Mouse (Mus musculus): Measurements from ENCODE around the gene Ap2a1.

The Ap2a1 gene

DNA sequence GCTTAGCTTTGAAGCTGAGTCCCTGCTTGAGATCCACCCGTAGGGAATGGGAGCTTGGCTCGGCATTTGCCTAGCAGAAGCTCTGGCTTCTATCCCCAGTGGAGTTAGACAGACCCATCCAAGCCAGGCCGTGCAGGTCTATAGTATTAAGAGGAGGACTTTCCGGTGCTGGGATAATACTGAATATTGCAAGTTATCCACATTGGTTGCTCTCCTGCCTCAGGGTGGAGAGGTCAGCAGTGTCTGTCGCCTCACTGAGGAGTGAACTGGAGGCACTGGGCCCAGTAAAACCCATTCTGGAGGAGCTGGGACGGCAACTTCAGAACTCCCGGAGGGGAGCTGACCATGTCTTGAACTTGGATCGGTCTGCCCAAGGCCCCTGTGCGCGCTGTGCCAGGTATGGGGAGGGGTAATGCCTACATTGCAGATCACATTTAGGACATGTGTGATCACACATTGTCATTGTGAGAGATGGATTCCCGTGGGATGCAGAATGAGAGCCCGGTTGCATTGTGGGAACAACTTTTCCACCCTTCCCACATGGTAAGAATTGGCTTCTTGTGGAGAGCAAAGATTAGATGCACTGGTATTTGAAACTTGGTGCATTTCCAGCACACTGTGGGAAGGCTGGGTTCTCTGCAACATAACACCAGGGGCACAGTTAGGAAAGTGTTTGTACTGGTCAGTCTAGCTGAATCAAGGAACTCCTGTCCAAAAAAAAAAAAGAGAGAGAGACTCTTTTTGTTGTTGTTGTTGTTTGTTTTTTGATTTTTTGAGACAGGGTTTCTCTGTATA is 25.0 kb upstream of the Ap2a1 start:
- in situ Hi-C loops (cut with MboI, MseI) = loop anchor here in 1 of 2 experiments (5.0 kb wide), 1 partner anchor 232 kb away; no protein-coding TSS in a partner anchor

DNA sequence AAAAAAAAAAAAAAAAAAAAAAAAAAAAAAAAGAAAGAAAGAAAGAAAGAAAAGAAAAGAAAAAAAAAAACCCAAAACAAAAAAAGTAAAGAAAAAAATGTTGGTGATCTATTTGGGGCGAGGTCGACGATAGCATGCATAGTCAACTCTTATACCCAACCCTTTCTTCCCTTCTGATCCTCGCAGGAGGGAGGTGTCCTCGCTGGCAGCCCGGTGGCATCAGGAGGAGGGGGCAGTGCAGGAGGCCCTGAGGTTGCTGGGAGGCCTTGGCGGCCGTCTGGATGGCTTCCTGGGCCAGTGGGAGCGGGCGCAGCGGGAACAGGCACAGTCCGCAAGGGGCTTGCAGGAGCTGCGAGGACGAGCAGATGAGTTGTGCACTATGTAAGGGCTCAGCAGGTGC is 24.3 kb upstream of the Ap2a1 start:
- in situ Hi-C loops (cut with MboI, MseI) = loop anchor here in 1 of 2 experiments (5.0 kb wide), 1 partner anchor 231 kb away; no protein-coding TSS in a partner anchor

DNA sequence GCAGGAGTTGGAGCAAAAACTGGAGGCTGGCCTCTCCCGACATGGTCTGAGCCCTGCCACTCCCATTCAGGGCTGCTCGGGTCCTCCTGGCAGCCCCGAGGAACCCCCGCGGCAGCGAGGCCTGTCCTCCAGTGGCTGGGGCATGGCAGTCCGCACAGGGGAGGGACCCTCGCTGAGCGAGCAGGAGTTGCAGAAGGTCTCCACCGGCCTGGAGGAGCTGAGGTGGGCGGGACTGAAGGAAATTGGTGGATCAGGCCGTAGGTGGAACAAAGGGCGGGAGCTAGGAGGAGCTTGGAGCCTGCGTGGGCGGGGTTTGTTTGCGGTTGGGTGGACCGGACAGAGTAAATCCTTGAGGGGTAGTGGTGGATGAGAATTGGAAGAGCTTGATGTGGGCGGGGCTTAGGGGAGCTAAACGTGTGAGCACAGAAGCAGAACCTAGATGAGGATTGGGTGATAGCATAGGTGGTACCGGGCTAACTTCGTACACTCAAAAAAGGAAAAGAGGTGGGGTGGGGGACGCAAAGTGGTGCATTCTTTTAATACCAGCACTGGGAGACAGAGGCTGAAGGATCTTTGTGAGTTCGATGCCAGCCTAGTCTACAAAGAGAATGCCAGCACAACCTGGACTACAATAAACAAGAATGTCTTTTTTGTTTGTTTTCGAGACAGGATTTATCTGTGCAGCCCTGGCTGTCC is 23.5 kb upstream of the Ap2a1 start:
- in situ Hi-C loops (cut with MboI, MseI) = loop anchor here in 1 of 2 experiments (5.0 kb wide), 1 partner anchor 230 kb away; no protein-coding TSS in a partner anchor

DNA sequence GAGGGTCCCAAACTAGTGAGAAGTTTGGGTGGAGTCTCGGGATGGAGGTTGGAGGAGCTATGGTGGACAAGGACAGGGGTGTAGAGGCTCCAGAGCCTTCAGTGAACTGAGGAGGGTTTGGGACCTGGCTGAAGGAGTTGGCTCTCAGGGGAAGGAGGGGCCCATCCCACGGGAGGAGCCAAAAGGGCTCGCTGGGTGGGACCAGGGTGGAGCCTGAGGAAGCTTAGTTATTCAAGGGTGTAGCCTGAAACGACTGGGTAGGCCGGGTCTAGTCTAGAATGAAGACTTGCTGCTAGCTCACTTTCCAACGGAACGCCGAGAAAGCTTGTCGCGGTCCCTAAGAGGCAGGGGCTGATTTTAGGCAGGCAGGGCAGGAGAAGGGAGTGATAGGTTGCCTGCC is 22.7 kb upstream of the Ap2a1 start:
- in situ Hi-C loops (cut with MboI, MseI) = loop anchor here in 1 of 2 experiments (5.0 kb wide), 1 partner anchor 230 kb away; no protein-coding TSS in a partner anchor

DNA sequence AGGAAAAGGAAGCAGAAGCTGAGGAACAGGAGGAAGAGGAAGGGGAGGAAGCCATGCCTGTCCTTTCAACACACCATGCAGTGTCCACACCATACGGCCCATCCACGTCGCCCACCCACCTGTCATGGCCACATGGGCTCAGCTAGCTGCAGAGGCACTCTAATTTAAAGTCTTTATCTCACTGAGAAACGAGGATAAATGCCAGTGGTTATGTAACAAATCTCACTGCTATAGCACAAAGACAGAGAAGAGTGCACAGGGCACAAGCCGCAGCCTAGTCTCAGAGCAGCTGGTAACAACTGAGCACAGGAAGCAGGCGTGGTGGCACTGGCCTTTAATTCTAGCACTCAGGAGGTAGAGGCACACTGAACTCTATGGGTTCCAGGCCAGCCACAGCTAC is 20.6 kb upstream of the Ap2a1 start:
- in situ Hi-C loops (cut with MboI, MseI) = loop anchor here in 1 of 2 experiments (5.0 kb wide), 1 partner anchor 228 kb away; no protein-coding TSS in a partner anchor

DNA sequence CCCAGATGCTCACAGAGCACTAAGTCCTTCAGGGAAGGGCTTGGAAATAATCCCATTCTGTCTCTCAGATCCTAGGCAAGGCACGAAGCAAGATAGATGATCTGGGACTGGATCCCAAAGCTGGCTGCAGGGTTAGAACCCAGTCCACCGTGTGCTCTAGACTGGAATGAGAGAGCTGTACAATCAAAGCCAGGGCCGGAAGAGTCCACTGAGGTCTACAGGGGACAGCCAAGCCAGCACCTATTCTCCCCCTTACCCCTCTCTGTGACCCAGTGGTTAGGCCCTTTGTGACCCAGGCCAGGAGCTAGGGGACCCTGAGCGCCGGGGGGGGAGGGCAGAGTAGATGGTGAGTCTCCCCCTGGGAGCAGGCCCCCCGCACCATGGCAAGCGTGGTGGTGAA is 13.6 kb upstream of the Ap2a1 start, which contains the start of gene Tsks:
TSS of gene Tsks (plus strand) at position 301 of the 400 bp plus-strand sequence.
- in situ Hi-C loops (cut with MboI, MseI) = no loop called here

DNA sequence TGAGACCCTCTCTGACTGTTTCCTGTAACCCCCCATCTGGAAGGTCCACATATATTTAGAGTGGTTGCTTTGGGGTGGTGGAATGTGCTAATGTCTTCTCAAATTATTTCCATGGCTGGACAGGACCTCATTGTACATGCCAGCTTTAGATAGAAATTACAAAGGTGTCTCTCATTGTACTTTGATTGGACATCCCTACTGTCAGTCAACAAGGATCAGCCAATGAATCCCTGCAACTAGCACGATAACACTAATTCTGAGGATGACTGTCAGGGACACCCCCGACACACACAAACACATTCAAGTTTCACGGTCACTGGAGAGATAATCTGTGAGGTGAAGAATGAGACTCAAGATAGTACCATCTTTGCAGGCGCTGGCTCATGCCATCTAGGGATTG is 9.4 kb upstream of the Ap2a1 start:
- in situ Hi-C loops (cut with MboI, MseI) = no loop called here

DNA sequence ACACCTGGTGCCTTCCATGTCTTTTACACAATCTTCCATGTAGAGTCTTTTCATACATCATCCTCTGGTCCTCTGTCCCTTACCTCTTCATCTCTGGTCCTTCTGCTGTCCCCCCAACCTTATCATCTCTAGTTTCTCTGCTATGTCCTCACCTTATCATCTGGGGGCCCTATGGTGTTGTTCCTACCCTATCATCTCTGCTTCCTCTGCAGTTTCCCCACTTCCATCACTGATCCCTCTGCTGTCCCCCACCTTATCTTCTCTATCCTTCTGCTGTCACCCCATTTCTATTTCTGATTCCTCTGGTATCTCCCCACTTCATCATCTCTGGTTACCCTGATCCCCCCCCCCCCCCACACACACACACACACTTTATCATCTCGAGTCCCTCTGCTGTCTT is 726 bp downstream of the Ap2a1 start:
- in situ Hi-C loops (cut with MboI, MseI) = no loop called here

DNA sequence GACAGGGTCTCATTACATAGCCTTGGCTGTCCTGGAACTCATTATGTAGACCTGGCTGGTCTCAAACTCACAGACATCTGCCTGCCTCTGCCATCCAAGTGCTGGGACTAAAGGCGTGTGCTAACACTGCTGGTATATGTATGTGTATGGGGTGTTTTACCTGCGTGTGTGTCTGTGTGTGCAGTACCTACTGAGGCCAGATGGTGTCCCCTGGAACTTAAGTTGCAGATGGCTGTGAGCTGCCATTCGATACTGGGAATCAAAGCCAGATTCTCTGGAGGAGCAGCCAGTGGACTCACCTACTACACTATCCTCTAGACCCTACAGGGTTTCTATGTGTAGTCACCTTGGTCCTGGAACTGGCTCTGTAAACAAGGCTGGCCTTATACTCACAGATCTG is 3.8 kb downstream of the Ap2a1 start:
- in situ Hi-C loops (cut with MboI, MseI) = no loop called here

DNA sequence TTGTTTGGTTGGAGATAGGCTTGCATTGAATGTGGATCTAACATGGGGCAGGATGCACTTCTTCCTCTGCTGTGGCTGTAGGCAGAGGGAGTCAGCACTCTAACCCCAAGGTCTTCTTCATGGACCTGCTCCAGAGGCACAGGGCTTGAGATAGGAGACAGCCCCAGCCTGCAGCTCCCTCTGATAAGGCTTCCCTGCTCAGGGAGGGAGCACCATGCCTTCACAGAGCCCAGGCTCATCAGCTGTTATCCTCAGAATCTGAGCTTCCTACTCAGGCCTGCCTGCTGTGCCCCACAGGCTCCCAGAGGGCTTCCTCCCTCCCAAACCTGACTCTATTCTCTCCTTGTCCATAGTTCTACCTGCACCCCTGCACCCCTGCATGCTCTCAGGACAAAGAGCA is 6.8 kb downstream of the Ap2a1 start:
- in situ Hi-C loops (cut with MboI, MseI) = no loop called here

DNA sequence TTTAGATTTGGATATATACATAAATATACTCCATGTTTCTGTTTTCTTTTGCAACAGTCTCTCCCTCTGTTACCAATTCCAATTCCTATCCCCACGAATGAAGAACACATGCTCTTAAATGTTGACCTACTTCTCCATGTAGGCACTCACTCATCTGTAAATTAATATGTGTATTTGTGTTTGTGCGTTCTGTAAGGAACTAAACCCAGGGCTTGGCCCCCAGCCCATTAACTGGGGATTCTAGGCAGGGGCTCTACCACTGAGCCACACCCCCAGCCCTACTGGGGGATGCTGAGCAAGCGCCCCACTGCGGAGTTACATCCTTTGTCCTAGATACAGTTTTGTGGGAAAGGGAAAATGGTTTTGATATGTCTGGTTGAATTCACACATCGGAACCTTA is 10.2 kb downstream of the Ap2a1 start:
- in situ Hi-C loops (cut with MboI, MseI) = loop anchor here in 1 of 2 experiments (10.0 kb wide), 1 partner anchor 346 kb away; no protein-coding TSS in a partner anchor

DNA sequence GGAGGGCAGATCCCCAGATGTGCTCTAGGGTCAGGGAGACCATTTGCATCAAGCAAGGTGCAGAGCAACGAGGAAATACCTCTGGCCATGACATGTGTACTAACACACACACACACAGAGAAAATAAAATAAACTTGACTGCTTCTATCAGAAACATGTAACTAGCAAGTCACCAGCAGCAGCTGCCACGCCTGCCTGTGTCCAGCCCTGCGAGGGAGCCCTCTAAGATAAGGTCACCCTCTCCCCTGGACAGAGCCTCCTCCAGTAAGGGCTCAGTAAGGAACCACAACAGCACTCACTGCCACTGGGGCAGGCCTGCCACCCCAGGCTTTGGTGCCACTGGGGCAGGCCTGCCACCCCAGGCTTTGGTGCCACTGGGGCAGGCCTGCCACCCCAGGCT is 11.1 kb downstream of the Ap2a1 start:
- in situ Hi-C loops (cut with MboI, MseI) = loop anchor here in 1 of 2 experiments (10.0 kb wide), 1 partner anchor 347 kb away; no protein-coding TSS in a partner anchor

DNA sequence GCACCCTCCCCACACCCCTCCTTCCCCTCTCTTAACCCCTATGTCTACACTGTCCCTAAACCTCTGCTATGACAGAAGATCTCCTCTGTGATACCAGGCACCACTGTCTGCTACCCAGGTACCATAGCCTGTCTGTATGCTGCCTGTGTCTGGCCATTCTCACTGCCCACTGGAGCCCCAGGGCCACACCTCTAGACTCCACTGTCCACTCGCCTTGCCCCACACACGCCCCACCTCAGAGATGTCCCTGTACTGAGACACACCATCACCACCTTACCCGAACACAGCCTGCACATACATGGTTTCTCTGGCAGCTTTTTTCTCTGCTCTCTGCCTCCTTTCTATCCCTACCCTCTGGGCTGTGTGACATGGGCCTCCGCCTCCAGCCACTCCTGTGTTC is 12.4 kb downstream of the Ap2a1 start:
- in situ Hi-C loops (cut with MboI, MseI) = loop anchor here in 1 of 2 experiments (10.0 kb wide), 1 partner anchor 348 kb away; no protein-coding TSS in a partner anchor

DNA sequence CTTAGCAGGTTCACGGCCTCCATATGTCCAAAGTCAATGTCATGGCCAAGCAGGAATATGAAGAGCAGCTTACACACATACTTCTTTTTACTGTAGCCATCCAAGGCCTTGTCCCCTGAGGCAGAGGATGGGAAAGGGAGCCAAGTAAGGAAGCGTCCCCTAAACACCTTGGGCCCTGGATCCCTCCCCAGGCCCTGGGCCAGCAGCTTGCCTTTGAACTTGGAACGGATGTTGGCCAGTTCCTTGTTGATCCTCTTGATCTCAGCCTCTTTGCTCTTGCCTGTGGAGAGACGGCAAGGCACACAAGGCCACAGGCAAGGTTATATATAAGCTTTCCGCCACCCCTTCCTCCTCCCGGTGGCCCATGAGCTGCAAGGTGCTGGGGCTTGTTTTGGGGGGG is 13.1 kb downstream of the Ap2a1 start:
- in situ Hi-C loops (cut with MboI, MseI) = loop anchor here in 1 of 2 experiments (10.0 kb wide), 1 partner anchor 349 kb away; no protein-coding TSS in a partner anchor

DNA sequence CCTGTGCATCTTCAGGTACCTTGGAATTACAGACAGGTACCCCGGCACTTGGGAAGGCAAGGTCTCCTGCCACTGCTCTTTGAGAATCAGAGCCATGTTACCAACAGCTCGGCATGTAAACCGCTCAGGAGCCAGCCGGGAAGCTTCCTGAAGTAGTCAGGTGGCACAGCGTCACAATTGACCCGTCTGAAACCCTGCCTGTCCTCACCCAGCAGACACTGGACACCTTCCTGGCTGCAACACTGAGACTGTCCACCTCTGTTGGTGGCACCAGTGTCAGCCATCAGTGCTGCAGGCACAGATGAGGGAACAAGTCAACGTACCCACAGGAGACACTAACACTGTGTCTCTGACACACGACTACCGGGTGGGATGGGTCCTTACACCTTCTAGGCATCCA is 14.0 kb downstream of the Ap2a1 start:
- in situ Hi-C loops (cut with MboI, MseI) = loop anchor here in 1 of 2 experiments (10.0 kb wide), 1 partner anchor 349 kb away; no protein-coding TSS in a partner anchor

DNA sequence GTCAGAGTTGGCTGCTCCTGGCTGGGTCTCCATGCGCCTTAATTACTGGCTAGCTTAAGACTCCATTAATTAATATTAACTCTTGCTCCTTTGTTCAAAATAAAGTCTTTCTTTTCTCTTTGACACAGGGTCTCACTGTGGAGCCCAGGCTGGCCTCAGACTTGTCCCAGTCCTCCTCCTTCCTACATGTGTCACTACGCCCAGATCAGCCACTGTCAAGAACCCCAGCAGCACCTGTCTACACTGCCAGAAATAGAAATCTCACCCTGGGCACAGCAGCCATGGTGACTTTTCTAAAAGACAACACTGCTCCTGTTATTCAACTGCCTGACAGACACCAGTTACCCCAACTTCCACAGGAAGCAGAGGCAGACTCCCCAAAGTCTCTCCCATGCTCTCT is 14.9 kb downstream of the Ap2a1 start:
- in situ Hi-C loops (cut with MboI, MseI) = loop anchor here in 1 of 2 experiments (5.0 to 10.0 kb wide), 2 partner anchors 48 to 350 kb away; no protein-coding TSS in a partner anchor

DNA sequence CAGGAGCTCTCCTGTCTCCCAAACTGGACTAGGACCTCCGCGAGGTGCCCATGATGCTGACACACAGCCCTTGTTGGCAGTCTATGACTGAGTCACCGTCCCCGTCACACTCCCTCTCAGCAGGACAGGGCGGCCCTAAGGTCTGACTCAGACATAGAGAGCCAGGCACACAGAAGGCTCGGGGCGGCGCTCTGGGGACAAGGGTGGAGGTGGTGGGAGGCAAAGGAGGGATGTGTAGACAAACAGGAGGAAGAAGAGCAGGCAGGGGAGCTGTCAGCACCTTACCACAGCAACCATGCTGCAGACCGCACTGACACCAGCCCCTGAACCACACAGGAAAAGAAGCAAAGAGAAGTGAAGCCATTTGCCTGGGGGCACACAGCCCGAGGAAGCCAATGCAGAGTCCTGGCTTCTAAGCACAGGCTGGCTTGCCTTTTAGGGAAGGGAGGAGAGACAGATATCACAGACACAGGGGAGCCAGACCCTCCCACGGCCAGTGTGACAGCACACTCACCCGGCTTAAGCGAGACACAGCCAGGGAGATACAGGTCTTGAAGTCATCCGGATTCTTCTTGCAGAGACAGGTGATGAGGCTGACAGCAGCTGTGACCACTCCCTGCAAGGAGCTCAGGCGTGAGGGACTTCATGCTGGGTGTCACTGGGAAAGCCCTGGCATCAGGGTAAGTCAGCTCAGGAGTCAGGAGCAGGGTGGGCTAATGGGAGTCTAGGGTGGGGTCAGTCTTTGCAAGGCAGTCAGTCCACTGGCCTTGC is 20.4 kb downstream of the Ap2a1 start:
- in situ Hi-C loops (cut with MboI, MseI) = no loop called here

DNA sequence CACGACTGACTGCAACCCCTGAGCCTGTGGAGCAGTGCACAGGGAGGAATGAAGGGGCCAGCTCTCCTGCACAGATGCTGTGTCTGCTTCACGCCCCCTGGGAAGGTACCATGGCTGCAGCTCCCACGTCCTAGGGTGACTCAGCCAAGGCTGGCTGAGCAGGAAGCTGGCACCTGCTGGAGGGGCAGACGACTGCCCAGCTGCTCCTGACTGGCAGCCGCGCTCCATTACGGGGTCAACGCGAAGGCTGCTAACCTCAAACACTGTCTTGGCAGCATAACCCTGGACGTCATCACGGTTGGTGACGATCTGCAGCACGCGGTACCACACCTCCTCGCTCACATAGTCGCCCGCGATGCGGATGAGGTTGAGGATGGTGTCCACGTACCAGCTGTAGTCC is 23.9 kb downstream of the Ap2a1 start:
- in situ Hi-C loops (cut with MboI, MseI) = no loop called here

DNA sequence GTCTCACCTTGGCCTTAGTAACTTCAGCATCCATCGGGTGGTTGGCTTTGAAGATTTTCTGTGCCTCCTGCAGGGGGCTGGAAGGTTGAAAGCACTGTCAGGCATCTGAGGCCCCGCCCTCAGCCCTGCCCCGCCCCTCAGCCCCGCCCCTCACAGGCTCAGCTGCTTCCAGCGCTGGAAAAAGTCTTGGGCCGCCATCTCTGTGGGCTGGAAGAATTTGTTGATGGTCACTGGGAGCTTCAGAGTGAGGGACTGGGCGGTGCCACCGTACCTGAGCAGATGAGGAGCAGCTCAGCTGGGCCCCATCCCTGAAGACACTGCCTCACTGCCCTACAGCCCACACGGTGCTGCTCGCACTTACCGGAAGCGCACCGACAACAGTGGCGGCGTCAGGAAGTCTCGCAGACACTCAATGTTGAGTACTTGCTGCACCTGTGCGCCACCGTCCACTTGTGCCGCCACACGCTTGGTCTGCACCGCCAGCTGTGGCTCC is 28.0 kb downstream of the Ap2a1 start:
- in situ Hi-C loops (cut with MboI, MseI) = no loop called here

DNA sequence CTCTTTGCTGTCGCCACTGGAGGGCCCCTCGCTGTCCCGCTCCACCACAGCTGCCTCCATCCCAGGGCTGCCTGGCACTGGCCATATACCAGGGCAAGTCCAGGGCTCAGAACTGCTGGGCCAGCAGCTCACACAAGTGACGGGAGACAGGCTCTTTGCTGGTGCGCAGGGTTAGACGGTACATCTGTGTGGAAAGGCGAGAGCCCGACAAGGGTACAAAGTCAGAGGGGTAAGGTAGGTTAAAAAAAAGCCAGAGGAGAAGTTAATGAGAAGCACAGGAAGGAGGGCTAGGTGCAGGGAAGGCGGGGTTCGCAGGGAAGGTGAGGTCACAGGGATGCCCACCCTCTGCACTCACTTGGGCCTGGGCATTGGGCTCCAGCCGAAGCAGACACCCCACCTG is 28.7 kb downstream of the Ap2a1 start:
- in situ Hi-C loops (cut with MboI, MseI) = no loop called here

DNA sequence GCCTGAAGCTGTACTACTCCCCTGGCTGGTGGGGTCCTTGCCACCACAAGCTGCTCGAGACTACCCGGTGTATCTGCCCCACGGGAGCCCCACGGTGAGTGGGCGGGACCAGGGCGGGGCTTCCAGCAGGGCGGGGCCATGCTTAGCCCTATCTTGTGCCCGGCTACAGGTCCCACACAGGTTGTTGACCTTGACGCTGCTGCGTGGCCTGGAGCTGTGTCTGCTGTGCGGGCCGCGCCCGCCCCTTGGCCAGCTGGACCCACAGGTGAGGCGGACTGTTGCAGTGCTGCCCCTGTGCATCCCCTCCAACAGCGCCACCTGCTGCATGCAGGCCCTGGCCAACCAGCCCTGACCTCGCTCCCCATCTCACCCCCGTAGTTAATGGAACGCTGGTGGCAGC is 30.7 kb downstream of the Ap2a1 start:
- in situ Hi-C loops (cut with MboI, MseI) = no loop called here
